Mouse (Mus musculus) erythroblast, embryonic 14.5 days (primary cell): ENCODE measurements at regions not wholly inside any gene's neighbourhood (a gene's known extent, or its start where the extent isn't known, plus 50 kb on each side); places are given as distances from the start of the nearest gene placed in this dataset.
A peak's percentile ranks its signal among the peaks of the same experiment; 100 is the strongest.
"Not testable (repeated sequence)": the region's sequence is repeated elsewhere in the genome, so short reads cannot be mapped to it uniquely, and the experiment has no call there.

ENCODE experiments used
- H3K27me3 ChIP-seq: 2 replicates; pipeline ENCODE4 v1.6.1; 2012; ENCODE audit warnings: inconsistent platforms; ENCODE audit not compliant: control insufficient read depth
- H3K36me3 ChIP-seq: 2 replicates; pipeline ENCODE4 v1.6.1; 2012; ENCODE audit warnings: mild to moderate bottlenecking, inconsistent platforms; ENCODE audit not compliant: control insufficient read depth
- H3K4me1 ChIP-seq: 2 replicates; pipeline ENCODE4 v1.6.1; 2012; ENCODE audit warnings: inconsistent platforms; ENCODE audit not compliant: control insufficient read depth
- H3K4me3 ChIP-seq: replicated peaks from 2 replicates; pipeline ENCODE3; 2012; ENCODE audit warnings: moderate library complexity, mild to moderate bottlenecking, inconsistent platforms
- H3K9me3 ChIP-seq: 2 replicates; pipeline ENCODE4 v1.6.1; 2012; ENCODE audit warnings: low read length, inconsistent platforms, mixed read lengths; ENCODE audit not compliant: control insufficient read depth
- GATA1 ChIP-seq: IDR thresholded peaks from 2 replicates; pipeline ENCODE4 v1.6.1; 2012; ENCODE audit warnings: low read length, inconsistent platforms, mixed read lengths
- TAL1 ChIP-seq: IDR thresholded peaks from 3 replicates; pipeline ENCODE4 v1.6.1; 2012; ENCODE audit warnings: low read length, inconsistent platforms, mixed read lengths

GRCm38 (mm10) chr14:120826187-120826586 lies 84.8 kb upstream of the Ipo5 start:
- Histone ChIP-seq H3K4me1 (no peaks in the 10 kb centered on the region), H3K4me3 (no peak overlapping the region), H3K9me3 (peaks cover 18% of the 10 kb centered on the region), H3K36me3 (no peaks in the 10 kb centered on the region), H3K27me3 (no peaks in the 10 kb centered on the region)
- TF ChIP-seq TAL1 (no peak), GATA1 (no peak)

GRCm38 (mm10) chr14:120830389-120830835 lies 80.6 kb upstream of the Ipo5 start:
- not testable (repeated sequence) for H3K27me3 ChIP-seq, H3K4me3 ChIP-seq
- H3K9me3 ChIP-seq = peaks cover 19% of the 10 kb centered on the region

DNA sequence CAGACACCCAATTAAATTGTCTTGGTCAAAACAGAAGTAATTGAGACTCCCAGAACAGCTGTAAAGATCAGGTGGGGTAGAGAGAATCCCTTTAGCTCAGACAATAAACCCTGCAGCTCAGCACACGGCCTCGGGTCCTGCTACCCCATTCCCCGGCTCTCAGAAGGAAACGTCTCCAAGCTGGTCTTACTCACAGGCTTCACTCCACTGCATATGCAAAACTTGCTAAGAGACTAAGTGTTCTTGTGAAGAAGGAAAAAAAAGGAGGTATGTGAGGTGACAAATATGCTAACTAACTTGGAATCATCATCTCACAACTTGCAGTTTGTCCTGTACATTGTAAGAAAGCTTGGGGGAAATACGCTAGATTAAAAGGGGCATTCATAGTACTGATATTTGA lies 79.6 kb upstream of the Ipo5 start:
- no peak overlapping the region for H3K4me3 ChIP-seq
- H3K4me1 ChIP-seq = peaks cover 6% of the 10 kb centered on the region
- TF ChIP-seq TAL1 (no peak), GATA1 (no peak)
- H3K36me3 ChIP-seq = no peaks in the 10 kb centered on the region
- H3K9me3 ChIP-seq = peaks cover 19% of the 10 kb centered on the region
- H3K27me3 ChIP-seq = no peaks in the 10 kb centered on the region

More at GRCm38 (mm10) chr14:120830389-120830835, 80.6 kb upstream of the Ipo5 start:
- H3K36me3 ChIP-seq, H3K4me1 ChIP-seq: not testable (repeated sequence)

DNA sequence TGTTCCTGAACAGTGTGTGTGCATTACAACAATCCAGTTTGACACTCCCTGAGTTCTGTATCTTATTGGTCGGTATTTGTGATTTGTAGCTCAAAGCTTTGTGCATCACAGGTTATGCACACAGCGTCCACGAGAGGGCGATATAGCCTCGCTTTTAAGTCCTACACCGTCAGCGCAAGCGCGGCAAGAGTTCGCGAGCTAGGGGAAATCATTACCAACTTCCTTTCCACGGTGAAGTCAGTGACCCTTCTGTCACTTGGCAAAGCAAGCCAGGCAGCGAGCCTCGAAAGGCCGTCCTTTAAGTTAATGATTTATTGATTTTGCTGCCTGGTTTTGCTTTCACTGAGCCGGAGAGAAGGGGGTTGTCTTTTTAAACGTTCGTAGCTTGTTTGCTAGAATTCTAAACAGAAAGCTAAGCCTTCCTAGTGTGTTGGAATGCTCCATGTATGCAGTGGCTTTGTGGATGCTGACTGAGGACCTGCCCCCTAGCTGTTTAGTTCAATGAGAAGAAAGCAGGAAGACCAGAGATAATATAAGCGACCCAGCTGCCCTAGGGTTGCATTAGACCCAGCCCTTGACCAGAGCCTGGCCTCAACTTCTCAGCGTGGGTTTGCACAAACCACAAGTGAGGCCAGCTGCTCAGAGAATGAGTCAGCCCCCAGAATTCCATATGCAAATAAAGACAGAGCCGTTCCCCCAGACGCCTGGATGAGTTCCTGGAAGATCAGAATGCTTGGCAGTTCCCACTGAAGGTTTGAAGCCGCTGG lies 79.0 kb upstream of the Ipo5 start:
- no peaks in the 10 kb centered on the region for H3K27me3 ChIP-seq
- H3K36me3 ChIP-seq = no peaks in the 10 kb centered on the region
- peaks cover 6% of the 10 kb centered on the region for H3K4me1 ChIP-seq
- peak overlapping the region; percentile 41 for H3K4me3 ChIP-seq
- H3K9me3 ChIP-seq = peaks cover 19% of the 10 kb centered on the region
- TF ChIP-seq TAL1 (no peak), GATA1 (no peak)

DNA sequence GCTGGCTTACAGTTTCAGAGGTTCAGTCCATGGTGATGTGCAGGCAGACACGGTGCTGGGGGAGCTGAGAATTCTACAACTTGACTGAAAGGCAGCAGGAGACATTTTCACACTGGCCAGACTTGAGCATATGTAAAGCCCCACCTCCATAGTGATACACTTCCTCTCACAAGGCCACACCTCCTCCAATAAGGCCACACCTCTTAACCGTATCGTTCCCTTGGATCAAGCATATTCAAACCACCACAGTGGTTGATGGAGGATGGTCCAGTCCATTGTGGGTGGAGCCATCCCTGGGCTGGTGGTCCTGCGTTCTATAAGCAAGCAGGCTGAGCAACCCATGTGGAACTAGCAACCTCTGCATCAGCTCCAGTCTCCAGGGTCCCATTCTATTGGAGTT lies 76.2 kb upstream of the Ipo5 start:
- TF ChIP-seq TAL1 (no peak), GATA1 (no peak)
- H3K36me3 ChIP-seq = no peaks in the 10 kb centered on the region
- H3K4me1 ChIP-seq = peaks cover 6% of the 10 kb centered on the region
- peaks cover 13% of the 10 kb centered on the region for H3K9me3 ChIP-seq
- no peaks in the 10 kb centered on the region for H3K27me3 ChIP-seq
- H3K4me3 ChIP-seq = no peak overlapping the region

DNA sequence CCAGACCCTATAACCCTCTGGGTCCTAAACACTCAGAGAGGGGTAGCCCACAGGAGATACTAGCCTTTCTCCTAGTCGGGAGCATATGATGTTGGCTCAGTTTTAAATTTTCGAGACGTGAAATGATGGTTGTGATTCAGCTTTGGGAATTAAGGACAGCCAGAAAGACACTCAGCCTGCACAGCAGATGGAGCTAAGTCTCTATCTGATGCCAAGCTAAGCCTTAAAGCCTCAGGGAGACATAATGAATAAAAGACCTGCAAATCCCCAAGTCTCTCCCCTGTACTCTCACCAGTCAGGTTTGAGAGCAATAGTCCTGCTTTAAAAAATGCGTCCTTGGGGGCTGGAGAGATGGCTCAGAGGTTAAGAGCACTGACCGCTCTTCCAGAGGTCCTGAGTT lies 75.3 kb upstream of the Ipo5 start:
- H3K9me3 ChIP-seq = peaks cover 5% of the 10 kb centered on the region
- no peaks in the 10 kb centered on the region for H3K36me3 ChIP-seq
- peaks cover 6% of the 10 kb centered on the region for H3K4me1 ChIP-seq
- no peak overlapping the region for H3K4me3 ChIP-seq
- H3K27me3 ChIP-seq = no peaks in the 10 kb centered on the region
- no peak for TF ChIP-seq TAL1
- TF ChIP-seq GATA1 = no peak

GRCm38 (mm10) chr14:120836535-120837316 lies 74.3 kb upstream of the Ipo5 start:
- TF ChIP-seq GATA1 (no peak), TAL1 (no peak)
- no peaks in the 10 kb centered on the region for H3K36me3 ChIP-seq
- H3K9me3 ChIP-seq = no peaks in the 10 kb centered on the region
- no peak overlapping the region for H3K4me3 ChIP-seq
- H3K4me1 ChIP-seq = peaks cover 6% of the 10 kb centered on the region
- no peaks in the 10 kb centered on the region for H3K27me3 ChIP-seq

GRCm38 (mm10) chr14:120840900-120841299 lies 70.1 kb upstream of the Ipo5 start:
- H3K36me3 ChIP-seq = no peaks in the 10 kb centered on the region
- no peaks in the 10 kb centered on the region for H3K27me3 ChIP-seq
- no peaks in the 10 kb centered on the region for H3K9me3 ChIP-seq
- TF ChIP-seq GATA1 (no peak), TAL1 (no peak)
- no peak overlapping the region for H3K4me3 ChIP-seq
- no peaks in the 10 kb centered on the region for H3K4me1 ChIP-seq

DNA sequence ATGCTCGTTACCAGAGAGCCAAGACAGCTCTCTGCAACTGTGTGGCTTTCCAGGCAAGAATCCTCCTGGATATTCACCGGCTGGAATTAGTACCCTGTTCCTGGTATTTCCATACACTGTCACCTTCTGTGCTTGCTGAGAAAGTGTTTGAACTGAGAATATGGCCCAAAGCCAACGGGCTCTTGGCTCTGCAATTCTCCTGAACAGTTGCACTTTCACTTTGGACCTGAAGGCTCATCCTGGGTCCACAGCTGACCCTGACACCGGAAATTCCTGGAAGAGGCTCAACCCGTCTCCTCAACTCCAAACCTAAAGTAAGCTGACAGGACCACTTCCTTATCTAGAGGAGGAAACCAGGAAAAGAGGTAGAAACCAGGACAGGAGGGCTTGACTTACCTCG lies 69.7 kb upstream of the Ipo5 start:
- H3K9me3 ChIP-seq = no peaks in the 10 kb centered on the region
- H3K4me3 ChIP-seq = no peak overlapping the region
- TF ChIP-seq TAL1 = no peak
- TF ChIP-seq GATA1 = no peak
- no peaks in the 10 kb centered on the region for H3K27me3 ChIP-seq
- H3K36me3 ChIP-seq = no peaks in the 10 kb centered on the region
- no peaks in the 10 kb centered on the region for H3K4me1 ChIP-seq
